8 mouse cellular contexts compared by ENCODE assay signal in the genomic region with DNA sequence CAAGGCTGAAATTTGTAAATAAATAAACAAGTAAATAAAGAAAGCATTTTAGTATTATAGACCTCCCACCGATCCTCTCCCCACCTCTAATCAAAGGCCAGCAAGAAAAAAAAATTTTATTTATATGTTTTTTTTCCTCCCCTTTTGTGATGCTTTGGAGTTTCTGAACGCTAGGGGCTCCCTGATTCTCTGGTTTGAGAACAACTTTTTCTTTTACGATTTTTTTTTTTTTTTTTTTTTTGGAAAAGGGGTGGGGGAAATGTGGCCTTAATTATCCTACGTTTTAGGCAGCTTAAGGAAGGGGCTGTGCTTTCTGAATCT. TPM values are rescaled to one million over a fixed set of nuclear protein-coding genes. Genes with fewer than 3 reads are reported as not detected.
A peak's percentile ranks its signal among the peaks of the same experiment; 100 is the strongest.
DNase-seq lines count a peak whose midpoint lies in the region; ATAC-seq lines count a peak whose summit lies in the region.

No protein-coding gene starts in this region.

- no peaks in the 10 kb centered on the region for H3K9me3 ChIP-seq in kidney, embryonic 16.5 days (ENCODE audit: low read length)
- H3K9me3 ChIP-seq in embryonic facial prominence, embryonic 11.5 days (replicated peaks; ENCODE audit: control insufficient read depth, low read length): no peaks in the 10 kb centered on the region
- no peaks in the 10 kb centered on the region for H3K9me3 ChIP-seq in midbrain, embryonic 16.5 days (replicated peaks; ENCODE audit: control insufficient read depth, low read length, poor library complexity, severe bottlenecking)

- no peak for ATAC-seq in kidney, embryonic 16.5 days (ENCODE audit: low FRiP score, low TSS enrichment)
- ATAC-seq in embryonic facial prominence, embryonic 11.5 days (replicated peaks; ENCODE audit: insufficient number of reproducible peaks, low FRiP score, low TSS enrichment, low read depth): no peak
- no peak for ATAC-seq in midbrain, embryonic 16.5 days

- H3K27me3 ChIP-seq in kidney, embryonic 16.5 days (ENCODE audit: insufficient read depth, low read length): no peaks in the 10 kb centered on the region
- H3K27me3 ChIP-seq in embryonic facial prominence, embryonic 11.5 days (ENCODE audit: control insufficient read depth, insufficient read depth, low read length): no peaks in the 10 kb centered on the region
- no peaks in the 10 kb centered on the region for H3K27me3 ChIP-seq in midbrain, embryonic 16.5 days (ENCODE audit: control insufficient read depth, insufficient read depth, low read depth, low read length)

- H3K36me3 ChIP-seq in kidney, embryonic 16.5 days (ENCODE audit: insufficient read depth, low read length): peaks cover 6% of the 10 kb centered on the region
- no peaks in the 10 kb centered on the region for H3K36me3 ChIP-seq in embryonic facial prominence, embryonic 11.5 days (replicated peaks; ENCODE audit: control insufficient read depth, insufficient read depth, low read depth, low read length)
- H3K36me3 ChIP-seq in midbrain, embryonic 16.5 days (ENCODE audit: control insufficient read depth, insufficient read depth, low read length): no peaks in the 10 kb centered on the region

- peaks cover 19% of the 10 kb centered on the region for H3K4me1 ChIP-seq in kidney, embryonic 16.5 days (ENCODE audit: insufficient read depth, low read length)
- H3K4me1 ChIP-seq in embryonic facial prominence, embryonic 11.5 days (ENCODE audit: control insufficient read depth, insufficient read depth, low read length): no peaks in the 10 kb centered on the region
- H3K4me1 ChIP-seq in midbrain, embryonic 16.5 days (ENCODE audit: control insufficient read depth, insufficient read depth, low read length): peaks cover 8% of the 10 kb centered on the region; the same call in 1 of the 2 replicates

- WGBS in kidney, embryonic 16.5 days: 0% methylated on average over 4 of the region's 4 CpGs
- WGBS in embryonic facial prominence, embryonic 11.5 days: under 1% methylated on average over 4 of the region's 4 CpGs
- WGBS in midbrain, embryonic 16.5 days: 0% methylated on average over 4 of the region's 4 CpGs

- H3K27ac ChIP-seq in kidney, embryonic 16.5 days (ENCODE audit: low read length): peak overlapping the region; percentile 98
- H3K27ac ChIP-seq in embryonic facial prominence, embryonic 11.5 days (replicated peaks; ENCODE audit: low read depth, low read length): peak overlapping the region; percentile 97; the same call in 1 of the 2 replicates
- H3K27ac ChIP-seq in midbrain, embryonic 16.5 days (ENCODE audit: low read length): peak overlapping the region; percentile 83

- no peak overlapping the region; the same call in 1 of the 2 replicates for H3K9ac ChIP-seq in kidney, embryonic 16.5 days (replicated peaks; ENCODE audit: low read length)
- H3K9ac ChIP-seq in embryonic facial prominence, embryonic 11.5 days (replicated peaks; ENCODE audit: low read length): no peak overlapping the region; the same call in 1 of the 2 replicates
- H3K9ac ChIP-seq in midbrain, embryonic 16.5 days (ENCODE audit: low read depth, low read length): no peak overlapping the region

- H3K4me3 ChIP-seq in kidney, embryonic 16.5 days (ENCODE audit: low read length): peak overlapping the region; percentile 92
- peak overlapping the region; percentile 97 for H3K4me3 ChIP-seq in embryonic facial prominence, embryonic 11.5 days (ENCODE audit: low read depth, low read length)
- peak overlapping the region; percentile 80 for H3K4me3 ChIP-seq in midbrain, embryonic 16.5 days (ENCODE audit: low read depth, low read length)

- DNase-seq in kidney, postnatal 4 days: no peak
- DNase-seq in embryonic facial prominence, embryonic 11.5 days (ENCODE audit: low spot score): no peak
- DNase-seq in induced T-regulatory cell, adult 2 months (ENCODE audit: low read depth): peak; percentile 3
- no peak for DNase-seq in T-cell, adult 2 months (ENCODE audit: low spot score)
- no peak for DNase-seq in adrenal gland, postnatal 14 days
- no peak for DNase-seq in cerebellum, adult 11 months

- peak overlapping the region; percentile 77 for H3K4me2 ChIP-seq in kidney, embryonic 16.5 days (replicated peaks; ENCODE audit: low read depth, low read length)
- H3K4me2 ChIP-seq in embryonic facial prominence, embryonic 11.5 days (ENCODE audit: low read depth, low read length): peak overlapping the region; percentile 77
- peak overlapping the region; percentile 88 for H3K4me2 ChIP-seq in midbrain, embryonic 16.5 days (ENCODE audit: low read length)

RNA-seq across cellular contexts. Expression of a gene that starts 0.2 kb away (rescaled TPM):
- 69.2 and 76.3 TPM in 2 replicates for polyA plus RNA-seq in kidney, embryonic 16.5 days (2015; fragmentation: Nextera tagmentation; extraction: Ambion mirVana)
- polyA plus RNA-seq in embryonic facial prominence, embryonic 11.5 days (2014; fragmentation: Nextera tagmentation; extraction: Ambion mirVana): 73.5 and 79.3 TPM in 2 replicates
- polyA plus RNA-seq in midbrain, embryonic 16.5 days (2015; fragmentation: Nextera tagmentation; extraction: Ambion mirVana): 71.7 and 102 TPM in 2 replicates
- 190 and 195 TPM in 2 replicates for total RNA-seq in adrenal gland, postnatal 14 days (2021)

RNA-seq across cellular contexts. Expression of a gene that starts 47.2 kb away (rescaled TPM):
- 8.8 and 9.1 TPM in 2 replicates for polyA plus RNA-seq in kidney, embryonic 16.5 days (2015; fragmentation: Nextera tagmentation; extraction: Ambion mirVana)
- 1.5 and 1.6 TPM in 2 replicates for polyA plus RNA-seq in embryonic facial prominence, embryonic 11.5 days (2014; fragmentation: Nextera tagmentation; extraction: Ambion mirVana)
- polyA plus RNA-seq in midbrain, embryonic 16.5 days (2015; fragmentation: Nextera tagmentation; extraction: Ambion mirVana): 17.7 and 18.6 TPM in 2 replicates
- total RNA-seq in adrenal gland, postnatal 14 days (2021): 6.5 and 7.6 TPM in 2 replicates
